Mouse (Mus musculus): Measurements from ENCODE around the gene Fgd1. TPM values are rescaled to one million over a fixed set of nuclear protein-coding genes. Genes with fewer than 3 reads are reported as not detected.
A peak's percentile ranks its signal among the peaks of the same experiment; 100 is the strongest.

Gene Fgd1
- total RNA-seq, 2 experiments from 2014 or later, result 30.9 to 32.7 TPM

- DNase-seq (ENCODE audit: low spot score in 2 of 2), result no peak
These were observed 39.6 kb downstream of the Fgd1 start for GRCm38 (mm10) chrX:151085599-151085998.

- no peak for DNase-seq (ENCODE audit: low spot score in 2 of 2)
These were observed 41.5 kb downstream of the Fgd1 start for GRCm38 (mm10) chrX:151087418-151087817.

DNA sequence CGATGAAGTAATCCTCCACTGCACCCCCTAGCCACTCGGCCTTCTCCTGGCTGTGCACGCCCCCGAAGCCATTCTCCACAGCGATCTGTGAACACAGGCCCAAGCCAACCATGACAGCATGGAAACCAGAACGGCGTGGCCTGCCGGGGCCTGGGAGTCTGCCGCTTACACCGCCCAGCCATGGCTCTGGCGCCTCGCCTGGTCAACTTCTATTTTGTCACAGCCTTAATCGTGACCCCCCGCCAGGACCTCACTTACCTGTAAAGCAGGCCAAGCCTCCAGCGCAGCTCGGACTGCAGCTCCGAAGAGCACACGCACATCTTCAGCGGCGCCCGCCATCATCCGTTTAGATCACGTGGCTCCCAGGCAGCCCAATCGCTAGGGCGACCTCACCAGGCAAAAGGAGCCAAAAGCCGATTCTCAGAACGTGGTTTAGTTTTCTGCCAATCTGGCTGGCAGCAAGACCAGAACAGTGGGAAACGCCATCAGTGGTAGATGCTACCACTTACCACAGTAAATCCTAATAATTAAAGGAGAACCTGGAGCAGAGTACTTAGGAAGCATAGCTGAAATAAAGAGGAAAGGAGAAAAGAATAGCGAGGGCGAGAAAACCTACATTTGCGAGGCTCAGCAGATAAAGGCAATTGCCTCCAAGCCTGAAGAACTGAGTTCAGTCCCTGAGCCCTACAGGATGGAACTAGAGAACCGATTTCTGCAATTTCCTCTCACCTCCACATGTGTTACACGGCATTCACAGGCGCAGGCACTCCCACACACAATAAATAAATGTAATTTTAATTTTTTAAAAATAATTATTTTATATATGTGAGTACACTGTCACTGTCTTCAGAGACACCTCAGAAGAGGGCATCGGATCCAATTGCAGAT, 50.5 kb downstream of the Fgd1 start, which contains the start of gene Tsr2:
Gene Tsr2, minus strand, starts transcription at position 373 of the 888 bp plus-strand sequence.
- peak; percentile 14 to 39 for DNase-seq (ENCODE audit: low spot score in 2 of 2)

DNA sequence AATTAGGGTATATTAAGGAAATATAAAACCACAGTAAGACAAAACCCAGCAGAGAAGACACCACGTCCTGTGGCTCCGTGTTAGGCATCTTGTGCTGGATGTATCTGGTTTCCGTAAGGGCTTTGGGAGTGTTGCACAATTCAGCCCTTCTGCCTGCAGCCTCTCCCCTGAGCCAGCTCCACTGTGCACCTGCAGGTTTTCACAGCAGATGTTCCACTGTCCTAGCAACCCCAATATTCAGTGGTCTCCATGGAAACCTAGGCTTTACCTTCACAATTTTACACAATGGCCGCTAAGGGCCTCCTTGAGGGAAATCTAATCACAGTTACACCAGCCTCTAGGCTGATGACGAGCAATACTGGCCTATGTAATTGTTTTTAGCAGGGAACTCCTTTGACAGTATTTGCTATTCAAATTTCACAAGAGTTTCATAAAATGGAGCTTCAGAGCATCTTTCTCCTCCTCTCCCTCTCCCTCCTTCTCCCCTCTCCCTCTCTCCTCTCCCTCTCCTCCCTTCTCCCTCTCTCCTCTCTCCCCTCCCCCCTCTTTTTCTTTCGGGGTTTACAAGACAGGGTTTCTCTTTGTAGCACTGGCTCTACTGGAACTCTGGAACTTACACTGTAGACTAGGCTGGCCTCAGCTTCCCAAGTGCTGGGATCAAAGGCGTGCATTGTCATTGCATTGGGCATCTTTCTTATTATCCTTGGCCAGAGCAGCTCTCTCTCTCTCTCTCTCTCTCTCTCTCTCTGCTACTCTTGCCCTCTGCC, 61.5 kb downstream of the Fgd1 start:
- DNase-seq (ENCODE audit: low spot score in 2 of 2), result no peak

GRCm38 (mm10) chrX:151116795-151117194, 70.8 kb downstream of the Fgd1 start:
- no peak for DNase-seq (ENCODE audit: low spot score in 2 of 2)

DNA sequence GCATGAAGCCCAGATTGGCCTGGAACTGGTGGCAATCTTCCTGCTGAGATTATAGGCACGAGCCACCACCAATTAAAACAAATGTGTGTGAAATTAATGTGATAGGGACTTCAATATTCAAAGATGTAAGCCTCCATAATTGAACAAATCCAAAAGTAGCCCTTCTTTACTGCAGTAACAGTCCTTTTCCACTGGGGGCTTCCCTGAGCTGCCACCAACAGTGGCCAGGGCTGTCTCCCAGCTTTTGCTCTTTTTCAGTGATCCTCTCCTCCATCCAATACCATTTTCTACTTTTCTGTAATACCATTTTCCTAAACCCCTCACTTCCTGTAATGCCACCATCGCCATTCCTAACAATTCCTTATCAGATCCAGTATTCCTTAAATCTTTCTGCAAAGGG, 71.5 kb downstream of the Fgd1 start:
- DNase-seq (ENCODE audit: low spot score in 2 of 2), result no peak

- DNase-seq (ENCODE audit: low spot score in 2 of 2), result no peak
These were observed 78.0 kb downstream of the Fgd1 start for GRCm38 (mm10) chrX:151123933-151124332.

DNA sequence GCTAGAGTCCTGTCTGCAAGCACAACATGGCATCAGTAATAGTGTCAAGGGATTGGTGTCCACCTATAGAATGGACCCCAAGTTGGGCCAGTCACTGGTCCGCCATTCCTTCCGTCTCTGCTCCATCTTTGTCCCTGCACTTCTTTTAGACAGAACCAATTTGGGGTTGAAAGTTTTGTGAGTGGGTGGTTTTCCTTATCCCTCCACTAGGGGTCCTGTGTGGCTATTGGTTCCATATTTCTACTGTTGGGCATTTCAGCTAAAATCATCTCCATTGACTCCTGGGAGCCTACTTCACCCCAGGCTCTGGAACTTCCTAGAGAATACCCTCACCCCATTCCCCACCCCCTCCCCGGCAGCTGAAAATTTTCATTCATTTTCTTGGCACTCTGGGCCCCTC, 84.5 kb downstream of the Fgd1 start:
- no peak for DNase-seq (ENCODE audit: low spot score in 2 of 2)

DNA sequence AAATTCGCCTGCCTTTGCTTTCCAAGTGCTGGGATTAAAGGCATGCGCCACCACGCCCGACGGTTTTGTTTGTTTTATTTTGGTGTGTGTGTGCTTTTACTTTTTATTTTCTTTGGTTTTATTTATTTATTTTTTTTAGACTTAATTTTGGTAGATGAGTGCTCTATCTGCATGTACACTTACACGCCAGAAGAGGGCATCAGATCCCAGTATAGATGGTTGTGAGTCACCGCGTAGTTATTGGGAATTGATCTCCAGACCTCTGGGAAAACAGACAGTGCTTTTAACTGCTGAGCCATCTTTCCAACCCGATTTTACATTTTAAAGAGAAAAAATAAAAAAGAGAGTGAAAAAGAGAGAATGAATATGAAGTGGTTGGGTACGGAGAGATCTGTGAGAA, 86.8 kb downstream of the Fgd1 start:
- DNase-seq (ENCODE audit: low spot score in 2 of 2), result no peak

Other genes with a start within 250 kb of the Fgd1 start
- 100 to 1,000 TPM; 243 to 258 TPM for gene Maged2, start 231.8 kb upstream of the Fgd1 start, total RNA-seq (2021)
- gene Gnl3l, start 28.8 kb upstream of the Fgd1 start, total RNA-seq (2021), result 10 to 100 TPM; 62.4 to 75.3 TPM
- 10 to 100 TPM; 34.6 to 37.8 TPM for gene Tsr2, start 50.4 kb downstream of the Fgd1 start, total RNA-seq (2021)
- gene Wnk3, start 151.9 kb downstream of the Fgd1 start, total RNA-seq (2021), result 1 to 10 TPM; 3.8 TPM